Mouse (Mus musculus) embryo, embryonic 9.5 days (tissue): ENCODE data around the gene Scrg1.
"Not testable (repeated sequence)": the region's sequence is repeated elsewhere in the genome, so short reads cannot be mapped to it uniquely, and the experiment has no call there.

ENCODE experiments used
- DNase-seq: peaks from one replicate; pipeline ENCODE4 v3.0.0-alpha.2; 2017; ENCODE audit errors: extremely low spot score

Gene Scrg1

GRCm38 (mm10) chr8:57455765-57456164 is at the start of gene Scrg1:
Gene Scrg1, plus strand, starts transcription at chr8:57455923.
- DNase-seq, result no peak

- no peak for DNase-seq
Observed at GRCm38 (mm10) chr8:57406366-57406765, 49.4 kb upstream of the Scrg1 start.

- DNase-seq, result no peak
Observed at GRCm38 (mm10) chr8:57409333-57409732, 46.4 kb upstream of the Scrg1 start.

- no peak for DNase-seq
Observed at GRCm38 (mm10) chr8:57409779-57410472, 45.8 kb upstream of the Scrg1 start.

GRCm38 (mm10) chr8:57410473-57410863 is 45.3 kb upstream of the Scrg1 start:
- DNase-seq, result peak; percentile 38

GRCm38 (mm10) chr8:57411366-57411765 is 44.4 kb upstream of the Scrg1 start:
- no peak for DNase-seq

- DNase-seq, result no peak
Observed at GRCm38 (mm10) chr8:57416827-57417226, 38.9 kb upstream of the Scrg1 start.

GRCm38 (mm10) chr8:57426074-57426473 is 29.6 kb upstream of the Scrg1 start:
- no peak for DNase-seq

GRCm38 (mm10) chr8:57427581-57428366 is 27.9 kb upstream of the Scrg1 start:
- no peak for DNase-seq

GRCm38 (mm10) chr8:57428566-57428965 is 27.2 kb upstream of the Scrg1 start:
- DNase-seq, result no peak

GRCm38 (mm10) chr8:57429166-57429887 is 26.4 kb upstream of the Scrg1 start:
- peak; percentile 67 for DNase-seq

- not testable (repeated sequence) for DNase-seq
Observed at GRCm38 (mm10) chr8:57429888-57430274, 25.8 kb upstream of the Scrg1 start.

- no peak for DNase-seq
Observed at GRCm38 (mm10) chr8:57430901-57431300, 24.8 kb upstream of the Scrg1 start.

GRCm38 (mm10) chr8:57432802-57433201 is 22.9 kb upstream of the Scrg1 start:
- no peak for DNase-seq

- no peak for DNase-seq
Observed at GRCm38 (mm10) chr8:57435768-57436436, 19.8 kb upstream of the Scrg1 start.

- no peak for DNase-seq
Observed at GRCm38 (mm10) chr8:57436437-57436796, 19.3 kb upstream of the Scrg1 start.

- no peak for DNase-seq
Observed at GRCm38 (mm10) chr8:57441131-57441530, 14.6 kb upstream of the Scrg1 start.

GRCm38 (mm10) chr8:57441556-57441955 is 14.2 kb upstream of the Scrg1 start:
- DNase-seq, result no peak

- DNase-seq, result no peak
Observed at GRCm38 (mm10) chr8:57443289-57443688, 12.4 kb upstream of the Scrg1 start.

- DNase-seq, result not testable (repeated sequence)
Observed at GRCm38 (mm10) chr8:57445901-57446300, 9.8 kb upstream of the Scrg1 start.

- DNase-seq, result no peak
Observed at GRCm38 (mm10) chr8:57450726-57451125, 5.0 kb upstream of the Scrg1 start.

GRCm38 (mm10) chr8:57451896-57452295 is 3.8 kb upstream of the Scrg1 start:
- DNase-seq, result no peak
